Mouse (Mus musculus): ENCODE data around the gene Tmem255b. TPM values are rescaled to one million over a fixed set of nuclear protein-coding genes. Genes with fewer than 3 reads are reported as not detected.

Gene Tmem255b
- total RNA-seq, 2 experiments from 2014 or later, result 3.9 to 4.6 TPM

- intact Hi-C loops (cut with DNase I), result no loop called here
Measured at GRCm38 (mm10) chr8:13437531-13437930, 2.5 kb downstream of the Tmem255b start.

DNA sequence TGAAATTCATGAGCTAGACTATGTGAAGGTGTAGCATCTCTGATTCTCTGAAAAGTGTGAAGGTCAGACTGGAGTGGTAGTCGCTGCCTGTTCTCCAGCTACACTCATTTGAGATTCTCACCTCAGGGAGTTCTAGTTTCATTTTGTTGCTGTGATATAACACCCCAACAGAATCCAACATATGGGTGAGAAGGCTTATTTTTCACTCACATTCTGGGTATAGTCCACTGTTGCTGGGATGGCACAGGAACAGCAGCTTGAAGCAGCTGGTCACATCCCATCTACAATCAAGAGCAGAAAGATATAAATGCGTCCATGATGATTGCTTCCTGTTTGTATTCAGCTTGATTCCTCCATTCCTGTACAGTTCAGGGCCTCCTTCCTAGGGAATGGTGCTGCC, 7.2 kb downstream of the Tmem255b start:
- intact Hi-C loops (cut with DNase I), result no loop called here

More at GRCm38 (mm10) chr8:13437531-13437930, 2.5 kb downstream of the Tmem255b start:
- no peak for DNase-seq

GRCm38 (mm10) chr8:13446456-13446855, 11.5 kb downstream of the Tmem255b start:
- intact Hi-C loops (cut with DNase I), result no loop called here
- DNase-seq, result no peak

More for the DNA sequence above, 7.2 kb downstream of the Tmem255b start:
- DNase-seq, result no peak

GRCm38 (mm10) chr8:13448145-13448544, 13.2 kb downstream of the Tmem255b start:
- DNase-seq, result no peak
- intact Hi-C loops (cut with DNase I), result no loop called here

DNA sequence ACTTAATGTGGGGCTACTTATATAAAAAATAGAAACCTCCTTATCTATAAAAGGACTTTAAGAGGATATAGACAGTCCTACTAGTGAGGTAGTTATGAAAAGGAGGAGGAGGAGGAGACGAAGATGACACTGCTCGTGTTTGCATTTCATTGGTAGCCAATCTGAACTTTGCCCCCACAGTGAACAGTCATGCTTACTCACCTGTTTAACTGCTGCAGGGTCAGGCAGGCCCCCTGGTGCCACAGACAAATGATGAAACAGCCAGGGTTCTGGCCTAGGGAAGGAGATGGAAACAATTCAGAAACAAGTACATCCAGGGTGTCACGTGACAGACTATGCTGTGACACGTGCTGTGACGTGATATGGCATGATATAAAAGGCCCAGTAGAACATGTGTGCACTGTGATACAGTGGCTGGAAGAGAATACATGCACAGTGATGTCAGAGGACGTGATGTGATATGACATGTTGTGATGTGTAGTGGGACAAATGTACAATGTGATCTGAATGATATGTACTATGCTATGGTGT, 16.8 kb downstream of the Tmem255b start:
- intact Hi-C loops (cut with DNase I), result no loop called here
- no peak for DNase-seq

DNA sequence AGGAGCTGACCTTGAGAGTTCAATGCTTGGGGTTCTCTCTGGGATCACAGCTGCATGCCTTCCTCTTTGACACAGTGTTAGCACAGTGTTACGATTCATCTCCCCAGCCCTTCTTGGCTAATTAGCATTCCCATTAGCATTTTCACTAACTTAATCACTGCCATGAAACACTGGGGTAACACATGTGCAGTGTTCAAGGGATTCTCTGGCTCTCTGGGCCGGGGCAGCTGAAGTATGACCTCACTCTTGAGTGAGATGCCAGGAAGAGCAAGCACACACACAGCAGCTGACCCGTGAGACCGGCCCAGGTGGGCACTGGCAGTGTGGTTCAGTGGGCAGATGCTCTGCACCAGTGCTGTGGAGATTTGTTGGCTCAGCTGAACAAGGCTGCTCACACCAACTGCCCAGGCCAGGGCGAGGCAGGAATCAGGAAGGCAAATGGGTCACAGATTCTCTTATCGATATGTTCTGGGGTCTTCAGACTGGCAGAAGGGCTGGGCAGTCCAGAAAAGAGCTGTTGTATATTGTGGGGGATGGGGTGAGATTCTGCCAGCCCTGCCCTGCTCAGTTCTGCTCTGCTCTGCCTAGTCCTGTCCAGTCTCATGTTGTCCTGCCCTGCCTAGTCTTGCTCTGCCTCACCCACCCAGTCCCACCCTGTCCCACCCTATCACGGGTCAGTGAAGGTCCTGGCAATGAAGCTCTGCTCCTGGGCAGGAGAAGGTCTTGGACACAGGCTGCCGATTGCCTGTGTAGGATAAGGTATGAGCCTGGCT, 19.5 kb downstream of the Tmem255b start:
- DNase-seq, result peak; percentile 44
- intact Hi-C loops (cut with DNase I), result no loop called here

- DNase-seq, result peak; percentile 51
- intact Hi-C loops (cut with DNase I), result no loop called here
Measured at GRCm38 (mm10) chr8:13455295-13455694, 20.3 kb downstream of the Tmem255b start.

DNA sequence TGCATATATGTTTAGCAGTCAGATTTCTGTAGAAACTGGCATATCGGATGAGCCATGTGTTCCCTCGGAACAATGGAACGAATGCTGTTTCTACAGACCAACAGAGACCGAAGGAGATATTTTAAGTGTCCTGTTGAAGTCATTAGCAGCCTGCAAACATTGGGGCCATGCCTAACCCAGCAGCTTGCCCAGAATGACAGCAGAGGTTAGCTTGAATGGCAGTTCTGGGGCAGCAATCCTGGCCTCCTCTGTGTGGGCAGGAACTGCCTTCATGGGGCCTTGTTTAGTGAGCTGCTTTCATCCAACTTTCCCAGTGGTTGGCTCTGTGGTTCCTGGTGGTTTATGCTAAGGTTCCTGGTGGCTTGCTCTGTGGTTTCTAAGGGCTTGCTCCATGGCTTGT, 24.4 kb downstream of the Tmem255b start:
- DNase-seq, result no peak
- intact Hi-C loops (cut with DNase I), result no loop called here

- no peak for DNase-seq
- intact Hi-C loops (cut with DNase I), result no loop called here
Measured at GRCm38 (mm10) chr8:13461085-13461765, 26.2 kb downstream of the Tmem255b start.

DNA sequence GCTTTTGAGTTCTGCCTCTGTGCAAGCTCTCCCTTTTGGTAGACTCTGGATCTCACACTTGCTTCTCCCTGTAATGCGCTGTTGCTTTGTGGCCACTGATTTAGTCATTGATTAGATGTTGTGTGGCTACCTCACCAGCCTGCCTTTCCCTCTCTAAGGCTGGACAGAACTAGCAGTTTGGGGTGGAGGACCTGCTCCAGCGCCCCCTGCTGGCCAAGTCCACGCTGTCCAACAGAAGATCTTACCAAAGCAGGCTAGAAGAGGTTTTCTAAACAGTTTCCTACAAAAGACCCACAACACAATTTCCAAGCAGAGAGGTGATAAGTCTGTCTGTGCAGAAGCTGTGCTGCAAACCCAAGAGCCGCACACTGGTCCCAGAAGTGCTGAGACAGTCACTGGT, 26.9 kb downstream of the Tmem255b start:
- intact Hi-C loops (cut with DNase I), result loop anchor here (2.0 kb wide), 1 partner anchor 51 kb away; no protein-coding TSS in a partner anchor
- peak; percentile 81 for DNase-seq

DNA sequence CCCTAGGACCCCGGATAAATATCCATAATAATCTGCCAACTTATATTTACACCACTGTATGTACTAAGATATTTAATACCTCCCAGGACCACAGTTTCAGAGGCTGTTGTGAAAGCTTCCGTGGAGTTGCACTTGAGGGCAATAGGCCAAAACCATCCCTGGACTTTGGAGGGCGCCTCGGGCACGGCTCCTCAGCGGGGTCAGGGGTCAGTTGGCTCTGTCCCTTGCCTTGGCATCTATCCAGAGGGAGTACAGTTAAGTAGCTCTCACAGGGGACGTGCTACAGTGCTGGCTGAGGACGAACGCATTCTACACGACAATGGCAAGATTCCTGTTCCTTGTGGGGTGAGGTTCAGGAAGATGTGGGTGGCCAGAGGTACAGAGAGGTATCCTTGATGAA, 27.4 kb downstream of the Tmem255b start:
- intact Hi-C loops (cut with DNase I), result loop anchor here (2.0 kb wide), 1 partner anchor 52 kb away; no protein-coding TSS in a partner anchor

GRCm38 (mm10) chr8:13465324-13465723, 30.3 kb downstream of the Tmem255b start:
- no peak for DNase-seq
- intact Hi-C loops (cut with DNase I), result no loop called here

More for the DNA sequence above, 27.4 kb downstream of the Tmem255b start:
- DNase-seq, result no peak

DNA sequence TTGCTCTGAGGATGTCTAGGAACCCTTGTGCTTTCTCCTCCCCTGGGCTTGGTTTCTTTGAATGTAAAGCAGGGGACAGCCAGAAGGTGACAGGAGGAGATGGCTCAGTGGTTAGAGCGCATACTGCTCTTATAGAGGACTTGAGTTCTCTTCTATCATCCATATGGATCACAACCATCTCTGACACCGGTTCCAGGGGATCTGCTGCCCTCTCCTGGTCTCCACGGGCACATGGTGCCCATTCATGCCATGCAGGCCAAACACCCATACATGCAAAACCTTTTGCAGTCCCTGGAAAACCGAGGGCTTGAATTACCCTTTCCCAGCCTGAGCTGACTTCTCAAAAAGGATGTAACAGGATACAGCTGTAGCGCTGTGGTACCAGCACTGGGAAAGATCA, 32.0 kb downstream of the Tmem255b start:
- intact Hi-C loops (cut with DNase I), result no loop called here
- no peak for DNase-seq

DNA sequence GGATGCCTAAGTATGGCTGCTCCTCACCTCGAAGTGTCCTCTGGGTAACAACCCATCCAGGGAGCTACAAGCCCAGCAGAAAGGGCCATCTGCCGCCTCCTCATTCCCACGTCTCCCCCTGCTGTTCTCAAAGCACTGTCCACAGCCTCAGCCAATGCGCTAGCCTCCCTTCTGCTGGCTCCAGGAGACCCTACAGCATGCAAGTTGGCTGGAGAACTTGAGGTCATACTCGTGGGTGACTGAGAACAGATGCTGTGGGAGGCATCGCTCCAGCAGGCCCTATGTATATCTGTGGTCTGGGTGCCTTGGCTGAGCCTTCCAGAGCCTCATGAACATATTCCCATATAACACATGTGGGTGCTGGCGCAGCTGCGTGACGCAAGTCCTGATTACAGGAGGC, 33.7 kb downstream of the Tmem255b start:
- DNase-seq, result peak; percentile 65
- intact Hi-C loops (cut with DNase I), result no loop called here

DNA sequence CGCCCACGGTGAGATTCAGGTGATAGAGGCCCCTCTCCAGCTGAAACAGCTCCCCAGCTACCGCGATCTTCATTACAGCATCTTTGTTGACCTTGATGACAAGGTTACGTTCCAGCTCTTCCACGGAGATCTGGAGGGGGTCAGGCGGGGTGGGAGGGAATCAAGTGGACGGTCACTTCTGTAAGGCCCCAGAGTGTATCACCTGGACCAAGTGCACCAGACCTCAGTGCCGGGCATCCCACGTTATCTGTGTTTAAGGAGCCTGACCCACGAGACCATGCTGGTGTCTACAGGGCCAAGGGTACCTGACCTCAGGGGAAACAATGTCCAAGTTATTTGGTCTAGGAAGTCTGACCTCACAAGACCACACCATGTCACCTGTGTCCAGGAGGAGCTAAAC, 36.5 kb downstream of the Tmem255b start:
- intact Hi-C loops (cut with DNase I), result loop anchor here (10.0 kb wide), 1 partner anchor 293 kb away; no protein-coding TSS in a partner anchor
- DNase-seq, result no peak

- no peak for DNase-seq
- intact Hi-C loops (cut with DNase I), result loop anchor here (10.0 kb wide), 1 partner anchor 293 kb away; no protein-coding TSS in a partner anchor
Measured at GRCm38 (mm10) chr8:13472284-13472683, 37.3 kb downstream of the Tmem255b start.

DNA sequence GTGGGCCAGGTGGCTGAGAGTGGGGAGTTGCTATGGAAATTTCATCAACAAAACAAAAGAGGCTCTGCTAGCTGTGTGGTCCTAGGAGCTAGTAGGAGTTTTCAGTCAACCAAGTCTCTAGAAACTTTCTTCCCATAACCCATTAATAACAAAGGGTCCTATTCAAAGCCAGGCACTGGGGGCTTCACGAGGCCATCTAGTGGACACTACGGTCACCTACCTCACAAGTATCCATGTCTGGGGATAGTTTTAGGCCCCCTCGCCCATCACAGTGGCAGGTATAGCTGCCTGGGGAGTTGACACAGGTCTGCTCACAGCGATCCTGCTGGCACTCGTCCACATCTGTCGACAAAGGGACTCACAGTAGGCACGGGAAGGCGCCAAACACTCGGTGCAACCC, 40.9 kb downstream of the Tmem255b start:
- no peak for DNase-seq
- intact Hi-C loops (cut with DNase I), result loop anchor here (10.0 kb wide), 1 partner anchor 289 kb away; no protein-coding TSS in a partner anchor

GRCm38 (mm10) chr8:13481089-13481554, 46.1 kb downstream of the Tmem255b start:
- intact Hi-C loops (cut with DNase I), result no loop called here
- DNase-seq, result peak; percentile 57

- intact Hi-C loops (cut with DNase I), result no loop called here
- DNase-seq, result no peak
Measured at GRCm38 (mm10) chr8:13481596-13481995, 46.6 kb downstream of the Tmem255b start.

DNA sequence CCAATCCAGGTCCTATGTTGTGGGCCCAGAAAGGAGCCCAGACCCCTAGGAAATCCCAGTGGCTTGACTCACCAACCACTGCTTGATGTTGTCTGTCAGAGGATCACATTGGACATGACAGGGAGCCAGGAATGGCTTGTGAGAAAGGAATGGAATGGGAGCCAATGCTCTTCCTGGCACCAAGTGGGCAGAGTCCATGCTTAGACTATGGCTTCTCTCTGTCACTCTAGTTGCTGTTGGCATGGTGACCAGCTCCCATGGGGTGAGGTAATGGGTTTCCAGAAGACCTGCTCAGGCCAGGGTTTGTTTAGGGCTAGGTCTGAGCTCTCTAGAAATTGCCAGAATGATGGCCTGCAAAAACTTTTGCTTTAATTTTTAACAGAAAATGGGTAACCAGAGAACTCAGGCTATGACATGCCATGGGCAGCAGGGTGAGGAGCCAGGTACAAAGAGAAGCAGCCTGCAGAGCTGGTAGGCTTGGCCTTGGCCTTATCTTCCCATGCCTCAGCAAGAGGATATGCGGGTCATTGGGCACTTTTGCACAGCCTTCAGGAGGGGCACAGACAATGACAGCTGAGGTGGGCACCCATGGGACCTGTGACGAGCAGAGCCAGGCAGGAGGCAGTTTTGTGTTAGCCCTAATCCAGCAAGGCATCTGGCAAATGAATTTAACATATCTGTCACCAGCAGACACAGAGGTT, 47.3 kb downstream of the Tmem255b start:
- DNase-seq, result peak; percentile 76
- intact Hi-C loops (cut with DNase I), result no loop called here

GRCm38 (mm10) chr8:13483191-13483590, 48.2 kb downstream of the Tmem255b start:
- DNase-seq, result no peak
- intact Hi-C loops (cut with DNase I), result no loop called here
